Mouse (Mus musculus) kidney, adult 2 months (tissue): ENCODE measurements at regions not wholly inside any gene's neighbourhood (a gene's known extent, or its start where the extent isn't known, plus 50 kb on each side); places are given as distances from the start of the nearest gene placed in this dataset.

Experiments
- DNase-seq: peaks from one replicate; pipeline ENCODE4 v3.0.0; 2021
- H3K27ac ChIP-seq: fragments of 200-500 bp; 2 replicates; pipeline ENCODE4 v1.5.1; 2012; ENCODE audit warnings: low read depth, low read length, control low read depth, inconsistent platforms; ENCODE audit not compliant: insufficient read depth
- H3K27me3 ChIP-seq: fragments of 200-500 bp; replicated peaks from 2 replicates; pipeline ENCODE4 v1.6.1; 2012; ENCODE audit warnings: mild to moderate bottlenecking, moderate library complexity, low read length, inconsistent platforms; ENCODE audit not compliant: control insufficient read depth, insufficient read depth
- H3K36me3 ChIP-seq: fragments of 200-500 bp; 2 replicates; pipeline ENCODE4 v1.6.1; 2012; ENCODE audit warnings: mild to moderate bottlenecking, moderate library complexity, low read length, inconsistent platforms; ENCODE audit not compliant: control insufficient read depth, insufficient read depth
- H3K4me1 ChIP-seq: fragments of 200-500 bp; 2 replicates; pipeline ENCODE4 v1.6.1; 2011; ENCODE audit warnings: low read length; ENCODE audit not compliant: control insufficient read depth, insufficient read depth
- H3K4me3 ChIP-seq: fragments of 200-500 bp; 2 replicates; pipeline ENCODE4 v1.5.1; 2011; ENCODE audit warnings: mild to moderate bottlenecking, low read depth, low read length, control low read depth; ENCODE audit not compliant: insufficient read depth
- CTCF ChIP-seq: fragments of 200-500 bp; conservative IDR thresholded peaks from 2 replicates; pipeline ENCODE4 v1.5.1; 2011; ENCODE audit warnings: low read depth, mild to moderate bottlenecking, control low read depth, low read length, moderate library complexity, mixed read lengths; ENCODE audit not compliant: insufficient read depth, insufficient read length
- POLR2A ChIP-seq: fragments of 200-500 bp; IDR thresholded peaks from one replicate; pipeline ENCODE4 v1.6.1; 2011; ENCODE audit warnings: low read depth, low read length, control low read depth
- WGBS: fragments of 180-500 bp; shearing (Covaris S2); methylation state at CpG from one replicate; pipeline ENCODE4 v1.1.7; 2018; 5-methylcytosine and 5-hydroxymethylcytosine counted together

GRCm38 (mm10) chr10:27995035-27995399 is 79.6 kb upstream of the Ptprk start:
- 86% methylated on average over 1 of the region's 1 CpGs for WGBS
- TF ChIP-seq CTCF, result no peak
- no peak for TF ChIP-seq POLR2A
- Histone ChIP-seq H3K27me3 (no peaks in the 10 kb centered on the region), H3K36me3 (no peaks in the 10 kb centered on the region), H3K4me3 (no peak overlapping the region), H3K4me1 (no peaks in the 10 kb centered on the region), H3K27ac (no peak overlapping the region)
- DNase-seq, result no peak

- TF ChIP-seq CTCF, result no peak
- no peak for TF ChIP-seq POLR2A
- Histone ChIP-seq H3K36me3 (no peaks in the 10 kb centered on the region), H3K4me3 (no peak overlapping the region), H3K27ac (no peak overlapping the region), H3K4me1 (no peaks in the 10 kb centered on the region), H3K27me3 (no peaks in the 10 kb centered on the region)
- no peak for DNase-seq
- 60% methylated on average over 2 of the region's 2 CpGs for WGBS
Observed at GRCm38 (mm10) chr10:28010756-28011155, 63.9 kb upstream of the Ptprk start.

- no peak for DNase-seq
- WGBS, result 83% methylated on average over 1 of the region's 1 CpGs
- Histone ChIP-seq H3K36me3 (no peaks in the 10 kb centered on the region), H3K27ac (no peak overlapping the region), H3K27me3 (no peaks in the 10 kb centered on the region), H3K4me1 (no peaks in the 10 kb centered on the region), H3K4me3 (no peak overlapping the region)
- TF ChIP-seq POLR2A, result no peak
- TF ChIP-seq CTCF, result no peak
Observed at GRCm38 (mm10) chr10:28012135-28012534, 62.5 kb upstream of the Ptprk start.

- no peak overlapping the region for H3K4me3 ChIP-seq
- H3K4me1 ChIP-seq, result no peaks in the 10 kb centered on the region
- H3K36me3 ChIP-seq, result no peaks in the 10 kb centered on the region
- no peak for TF ChIP-seq POLR2A
- TF ChIP-seq CTCF, result no peak
- 82% methylated on average over 2 of the region's 2 CpGs for WGBS
- H3K27ac ChIP-seq, result no peak overlapping the region
- no peak for DNase-seq
- no peaks in the 10 kb centered on the region for H3K27me3 ChIP-seq
Observed at GRCm38 (mm10) chr10:28013401-28013800, 61.2 kb upstream of the Ptprk start.

- no peak for TF ChIP-seq POLR2A
- no peak for TF ChIP-seq CTCF
- DNase-seq, result peak; percentile 27
- Histone ChIP-seq H3K36me3 (no peaks in the 10 kb centered on the region), H3K27ac (no peak overlapping the region), H3K4me3 (no peak overlapping the region), H3K4me1 (no peaks in the 10 kb centered on the region), H3K27me3 (no peaks in the 10 kb centered on the region)
- WGBS, result 39% methylated on average over 2 of the region's 2 CpGs
Observed at GRCm38 (mm10) chr10:28014306-28014825, 60.3 kb upstream of the Ptprk start.
